Mouse (Mus musculus) liver, embryonic 13.5 days (tissue): ENCODE measurements around the gene Ccdc154. TPM values are rescaled to one million over a fixed set of nuclear protein-coding genes. Genes with fewer than 3 reads are reported as not detected.

Experiments
- ATAC-seq: fragments of 200-750 bp; cut with Nextera tagmentation; 2 replicates; pipeline ENCODE4 v1.8.0; 2017; ENCODE audit warnings: low read depth, mild to moderate bottlenecking, moderate number of reproducible peaks, moderate library complexity
- DNase-seq: peaks from one replicate; pipeline ENCODE4 v3.0.0; 2022
- H3K27ac ChIP-seq: fragments of 300-500 bp; sonication (generic); 2 replicates; pipeline ENCODE4 v1.5.1; 2015; ENCODE audit warnings: moderate library complexity, mild to moderate bottlenecking, inconsistent platforms
- H3K27me3 ChIP-seq: fragments of 300-500 bp; sonication (generic); 2 replicates; pipeline ENCODE4 v1.6.1; 2015; ENCODE audit warnings: mild to moderate bottlenecking, inconsistent platforms
- H3K36me3 ChIP-seq: fragments of 300-500 bp; sonication (generic); 2 replicates; pipeline ENCODE4 v1.6.1; 2015; ENCODE audit warnings: mild to moderate bottlenecking, inconsistent platforms
- H3K4me1 ChIP-seq: fragments of 300-500 bp; sonication (generic); replicated peaks from 2 replicates; pipeline ENCODE4 v1.6.1; 2015; ENCODE audit warnings: inconsistent platforms
- H3K4me2 ChIP-seq: fragments of 300-500 bp; sonication (generic); 2 replicates; pipeline ENCODE4 v1.6.1; 2015; ENCODE audit warnings: inconsistent platforms, mild to moderate bottlenecking, moderate library complexity
- H3K4me3 ChIP-seq: fragments of 300-500 bp; sonication (generic); replicated peaks from 2 replicates; pipeline ENCODE4 v1.5.1; 2015; ENCODE audit warnings: mild to moderate bottlenecking, inconsistent platforms
- H3K9ac ChIP-seq: fragments of 300-500 bp; sonication (generic); 2 replicates; pipeline ENCODE4 v1.6.1; 2015; ENCODE audit warnings: mild to moderate bottlenecking, inconsistent platforms
- H3K9me3 ChIP-seq: fragments of 300-500 bp; sonication (generic); replicated peaks from 2 replicates; pipeline ENCODE4 v1.6.1; 2016; ENCODE audit warnings: inconsistent platforms
- WGBS: fragments of 180-500 bp; shearing (Covaris S2); methylation state at CpG from one replicate; pipeline ENCODE4 v1.1.7; 2015; ENCODE audit not compliant: insufficient replicate concordance; 5-methylcytosine and 5-hydroxymethylcytosine counted together
- polyA plus RNA-seq: library from polyadenylated mRNA; unstranded; fragments of >200 nt; fragmentation: Nextera tagmentation; extraction: Ambion mirVana; gene quantifications from 2 replicates; pipeline ENCODE4 v1.2.1, GENCODE M21; 2015

Gene Ccdc154
- polyA plus RNA-seq, 1 experiment from 2014 or later, result not detected

- Histone ChIP-seq H3K27me3 (0 out of 2 replicates have a peak, but pooled peaks cover 16% of the 10 kb centered on the region), H3K9me3 (no peaks in the 10 kb centered on the region), H3K36me3 (peaks cover 3% of the 10 kb centered on the region; the same call in 1 of the 2 replicates), H3K4me1 (peaks cover 61% of the 10 kb centered on the region), H3K4me2 (peak overlapping the region; percentile 95), H3K9ac (peak overlapping the region; percentile 87), H3K4me3 (peak overlapping the region; percentile 85), H3K27ac (peak overlapping the region; percentile 90)
- DNase-seq (peak; percentile 20), ATAC-seq (peak; percentile 25; the same call in 1 of the 2 replicates)
- WGBS, result 4% methylated on average over 17 of the region's 17 CpGs
Observed at GRCm38 (mm10) chr17:25184961-25185360, 22.7 kb downstream of the Ccdc154 start.

GRCm38 (mm10) chr17:25187784-25188149 is 25.5 kb downstream of the Ccdc154 start:
- peak overlapping the region; percentile 95 for H3K4me2 ChIP-seq
- peaks cover 9% of the 10 kb centered on the region; the same call in 1 of the 2 replicates for H3K36me3 ChIP-seq
- peak overlapping the region; percentile 89 for H3K4me3 ChIP-seq
- no peak for ATAC-seq
- H3K27ac ChIP-seq, result peak overlapping the region; percentile 77
- DNase-seq, result no peak
- WGBS, result 10% methylated on average over 11 of the region's 11 CpGs
- peaks cover 70% of the 10 kb centered on the region for H3K4me1 ChIP-seq
- peak overlapping the region; percentile 84 for H3K9ac ChIP-seq
- H3K27me3 ChIP-seq, result no peaks in the 10 kb centered on the region
- H3K9me3 ChIP-seq, result no peaks in the 10 kb centered on the region

DNA sequence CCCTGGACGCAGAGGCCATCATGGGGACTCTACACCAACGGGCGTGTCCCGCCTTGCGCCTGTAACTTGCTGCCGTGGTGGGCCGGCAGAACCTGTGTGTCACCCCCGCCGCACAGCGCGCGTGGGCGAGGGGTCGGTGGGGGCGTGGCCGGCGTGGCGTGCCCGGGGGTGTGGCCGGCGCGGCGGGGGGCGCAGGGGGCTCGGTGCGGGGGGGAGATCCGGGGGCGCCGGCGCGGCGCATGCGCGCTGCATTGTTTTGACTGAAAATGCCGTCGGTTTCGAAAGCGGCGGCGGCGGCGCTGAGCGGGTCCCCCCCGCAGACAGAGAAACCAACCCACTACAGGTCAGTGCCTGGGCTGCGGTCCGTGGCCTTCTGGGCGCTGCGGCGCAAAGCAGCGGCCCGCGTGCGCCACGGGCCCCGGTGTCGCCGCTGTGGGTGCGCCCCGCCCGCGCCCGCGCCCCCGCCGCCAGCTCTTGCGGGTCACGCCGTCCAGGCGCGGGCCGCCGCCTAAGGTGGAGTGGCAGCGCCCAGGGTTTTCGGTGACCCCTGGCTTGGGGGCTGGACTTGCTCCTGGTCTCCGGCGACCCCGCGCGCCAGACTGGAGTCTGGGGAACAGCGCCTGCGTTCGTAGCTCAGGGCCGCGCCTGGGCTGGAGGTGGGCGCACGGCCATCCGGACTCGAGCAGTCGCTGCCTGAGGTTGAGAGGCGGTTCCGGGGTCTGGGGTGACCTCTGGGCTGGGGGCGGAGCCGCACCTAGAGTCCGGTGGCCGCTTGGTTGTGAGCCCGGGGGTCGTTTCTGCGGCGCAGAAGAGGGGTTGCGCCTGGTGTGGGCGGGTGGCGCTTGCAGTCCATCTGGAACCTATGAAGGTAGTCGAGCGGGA is 26.1 kb downstream of the Ccdc154 start, which contains the start of gene Unkl:
TSS of gene Unkl (plus strand) at position 248 of the 882 bp plus-strand sequence.
- Histone ChIP-seq H3K36me3 (peaks cover 14% of the 10 kb centered on the region; the same call in 1 of the 2 replicates), H3K9ac (peak within 1 kb of the TSS; percentile 84), H3K4me2 (peak within 1 kb of the TSS; percentile 95), H3K9me3 (no peaks in the 10 kb centered on the region), H3K27me3 (no peaks in the 10 kb centered on the region), H3K4me1 (peaks cover 64% of the 10 kb centered on the region), H3K27ac (peak within 1 kb of the TSS; percentile 77), H3K4me3 (peak within 1 kb of the TSS; percentile 89)
- ATAC-seq (peak; percentile 14; the same call in 1 of the 2 replicates), DNase-seq (peak; percentile 48)
- under 1% methylated on average over 104 of the region's 104 CpGs for WGBS

GRCm38 (mm10) chr17:25189091-25189490 is 26.8 kb downstream of the Ccdc154 start:
- Histone ChIP-seq H3K36me3 (peaks cover 21% of the 10 kb centered on the region; the same call in 1 of the 2 replicates), H3K27me3 (no peaks in the 10 kb centered on the region), H3K4me2 (peak overlapping the region; percentile 95), H3K9me3 (no peaks in the 10 kb centered on the region), H3K4me3 (peak overlapping the region; percentile 89), H3K9ac (peak overlapping the region; percentile 84), H3K27ac (no peak overlapping the region), H3K4me1 (peaks cover 58% of the 10 kb centered on the region)
- DNase-seq, result no peak
- ATAC-seq, result no peak
- WGBS, result 8% methylated on average over 16 of the region's 16 CpGs

GRCm38 (mm10) chr17:25202401-25202800 is 40.1 kb downstream of the Ccdc154 start:
- Histone ChIP-seq H3K4me2 (no peak overlapping the region), H3K4me1 (peaks cover 3% of the 10 kb centered on the region; the same call in 1 of the 2 replicates), H3K4me3 (no peak overlapping the region), H3K36me3 (peaks cover 61% of the 10 kb centered on the region), H3K9me3 (no peaks in the 10 kb centered on the region), H3K9ac (no peak overlapping the region), H3K27ac (no peak overlapping the region), H3K27me3 (no peaks in the 10 kb centered on the region)
- no peak for DNase-seq
- no peak for ATAC-seq
- 71% methylated on average over 4 of the region's 4 CpGs for WGBS

GRCm38 (mm10) chr17:25210006-25210405 is 47.7 kb downstream of the Ccdc154 start:
- Histone ChIP-seq H3K27ac (no peak overlapping the region), H3K9ac (no peak overlapping the region), H3K36me3 (peaks cover 78% of the 10 kb centered on the region), H3K4me2 (no peak overlapping the region), H3K9me3 (no peaks in the 10 kb centered on the region), H3K27me3 (no peaks in the 10 kb centered on the region), H3K4me3 (no peak overlapping the region), H3K4me1 (no peaks in the 10 kb centered on the region)
- no peak for DNase-seq
- 87% methylated on average over 4 of the region's 4 CpGs for WGBS
- no peak for ATAC-seq

DNA sequence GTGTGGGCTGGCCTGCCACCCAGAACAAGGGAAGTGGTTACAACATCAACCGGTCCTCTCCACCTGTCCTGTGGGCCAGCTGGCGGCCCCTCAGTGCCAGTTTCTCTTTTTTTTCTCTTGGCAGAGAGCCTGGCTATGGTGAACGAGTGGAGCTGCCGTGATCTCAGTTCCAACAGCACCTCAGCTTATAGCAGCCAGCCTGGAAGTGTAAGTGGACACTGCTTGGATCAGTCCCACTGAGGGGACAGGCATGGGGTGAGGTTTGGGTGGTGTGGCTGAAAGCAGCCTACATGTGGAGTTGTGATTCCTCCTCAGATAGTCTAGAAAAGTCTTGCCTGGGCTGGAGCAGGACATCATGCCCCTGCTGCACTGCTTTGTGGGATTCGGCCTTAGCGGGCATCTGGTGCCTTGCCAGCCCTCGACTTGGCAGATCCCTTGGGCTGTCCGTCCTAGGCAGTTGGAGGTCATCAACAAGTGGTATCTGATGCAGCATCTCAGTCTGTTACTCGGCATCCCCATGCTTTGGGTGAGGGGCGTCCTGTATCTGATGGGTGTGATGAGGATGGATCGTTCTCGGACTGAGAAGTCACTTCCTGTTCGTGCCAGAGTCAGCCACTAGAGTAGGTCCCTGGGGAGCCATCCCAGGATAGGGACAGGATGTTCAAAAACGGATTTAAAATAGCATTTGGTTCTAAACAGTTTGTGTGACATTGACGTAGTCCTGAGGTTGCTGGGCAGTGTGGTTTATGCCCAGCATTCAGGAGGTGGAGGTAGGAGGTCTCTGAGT is 48.6 kb downstream of the Ccdc154 start:
- DNase-seq (no peak), ATAC-seq (no peak)
- Histone ChIP-seq H3K4me3 (no peak overlapping the region), H3K36me3 (peaks cover 76% of the 10 kb centered on the region), H3K27ac (no peak overlapping the region), H3K4me2 (no peak overlapping the region), H3K9me3 (no peaks in the 10 kb centered on the region), H3K9ac (no peak overlapping the region), H3K27me3 (no peaks in the 10 kb centered on the region), H3K4me1 (peaks cover 6% of the 10 kb centered on the region; the same call in 1 of the 2 replicates)
- WGBS, result 79% methylated on average over 15 of the region's 15 CpGs

DNA sequence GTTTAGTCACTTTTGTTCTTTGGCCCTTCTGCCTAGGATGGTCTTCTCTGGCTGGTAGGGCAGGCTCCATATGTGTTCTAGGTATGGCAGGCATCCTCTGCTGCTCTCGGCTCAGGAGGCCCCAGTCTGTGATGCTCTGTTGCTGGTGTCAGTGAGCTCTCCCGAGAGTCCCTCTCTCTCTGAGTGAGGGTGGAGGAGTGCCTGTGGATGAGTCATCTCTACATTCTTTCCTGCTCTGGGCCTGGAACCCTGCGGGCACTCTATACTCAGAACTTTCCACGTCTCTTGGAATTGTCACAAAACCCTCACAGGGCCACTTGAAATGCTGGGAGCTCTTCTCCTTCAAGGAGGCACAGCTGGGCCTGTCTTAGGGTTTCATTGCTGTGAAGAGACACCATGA is 49.4 kb downstream of the Ccdc154 start:
- H3K9me3 ChIP-seq, result no peaks in the 10 kb centered on the region
- H3K36me3 ChIP-seq, result peaks cover 70% of the 10 kb centered on the region
- H3K4me1 ChIP-seq, result peaks cover 6% of the 10 kb centered on the region; the same call in 1 of the 2 replicates
- no peak for ATAC-seq
- H3K9ac ChIP-seq, result no peak overlapping the region
- WGBS, result 77% methylated on average over 4 of the region's 4 CpGs
- H3K4me2 ChIP-seq, result no peak overlapping the region
- H3K27ac ChIP-seq, result no peak overlapping the region
- no peaks in the 10 kb centered on the region for H3K27me3 ChIP-seq
- no peak for DNase-seq
- no peak overlapping the region for H3K4me3 ChIP-seq

DNA sequence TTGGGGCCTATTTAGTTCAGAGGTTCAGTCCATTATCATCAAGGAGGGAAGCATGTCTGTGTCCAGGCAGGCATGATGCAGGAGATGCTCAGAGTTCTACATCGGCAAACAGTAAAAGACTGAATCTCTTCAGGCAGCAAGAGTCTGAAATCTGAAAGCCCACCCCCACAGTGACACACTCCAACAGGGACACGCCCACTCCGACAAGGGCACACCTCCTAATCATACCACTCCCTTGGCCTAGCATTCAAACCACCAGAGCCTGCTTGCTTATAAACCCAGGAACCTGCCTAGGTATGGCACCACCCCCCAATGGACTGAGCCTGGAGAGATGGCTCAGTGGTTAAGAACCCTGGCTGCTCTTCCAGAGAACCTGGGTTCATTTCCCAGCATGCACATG is 53.2 kb downstream of the Ccdc154 start:
- peaks cover 8% of the 10 kb centered on the region for H3K4me1 ChIP-seq
- ATAC-seq (no peak), DNase-seq (no peak)
- H3K27ac ChIP-seq, result no peak overlapping the region; the same call in 1 of the 2 replicates
- H3K9me3 ChIP-seq, result no peaks in the 10 kb centered on the region
- no peak overlapping the region for H3K9ac ChIP-seq
- H3K27me3 ChIP-seq, result no peaks in the 10 kb centered on the region
- 68% methylated on average over 3 of the region's 3 CpGs for whole genome bisulfite sequencing
- H3K4me2 ChIP-seq, result no peak overlapping the region
- H3K4me3 ChIP-seq, result no peak overlapping the region
- H3K36me3 ChIP-seq, result peaks cover 45% of the 10 kb centered on the region

GRCm38 (mm10) chr17:25218967-25219366 is 56.7 kb downstream of the Ccdc154 start:
- no peaks in the 10 kb centered on the region for H3K27me3 ChIP-seq
- no peaks in the 10 kb centered on the region for H3K9me3 ChIP-seq
- H3K9ac ChIP-seq, result no peak overlapping the region
- H3K4me1 ChIP-seq, result peaks cover 37% of the 10 kb centered on the region
- no peak for DNase-seq
- H3K4me2 ChIP-seq, result no peak overlapping the region
- peaks cover 21% of the 10 kb centered on the region for H3K36me3 ChIP-seq
- no peak for ATAC-seq
- no peak overlapping the region for H3K27ac ChIP-seq
- WGBS, result 78% methylated on average over 9 of the region's 9 CpGs
- no peak overlapping the region for H3K4me3 ChIP-seq
